Mouse (Mus musculus) frontal cortex, postnatal 25 days (tissue): ENCODE results near the gene Cenpp.
"Not testable (repeated sequence)": the region's sequence is repeated elsewhere in the genome, so short reads cannot be mapped to it uniquely, and the experiment has no call there.

Experiments used
- DNase-seq, 2 experiments: peaks; one replicate each; pipeline ENCODE4 v3.0.0; 2022; ENCODE audit warnings: low spot score in 2 of 2

Cenpp gene

DNA sequence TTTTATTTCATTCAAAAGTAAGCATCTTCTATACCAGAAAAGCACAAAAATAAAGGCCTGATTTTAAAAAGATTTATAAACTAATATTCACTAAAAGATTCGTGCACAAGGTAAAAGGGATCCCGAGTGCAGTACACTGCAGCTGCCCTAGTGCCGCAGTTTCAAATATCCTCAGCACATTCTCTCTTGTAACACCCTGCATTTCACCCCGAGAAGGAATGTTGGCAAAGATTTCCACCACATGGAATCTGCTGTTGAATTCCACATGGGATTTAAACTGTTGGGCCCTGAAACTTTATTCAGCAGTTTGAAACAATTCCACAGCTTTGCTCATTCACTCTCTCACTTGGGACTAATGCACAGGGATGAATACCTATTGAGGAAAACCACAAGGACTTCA lies 44.9 kb downstream of the Cenpp start, which contains the start of gene Ogn:
Ogn (plus strand) TSS at position 333 of the 400 bp plus-strand sequence.
- DNase-seq: no peak

DNA sequence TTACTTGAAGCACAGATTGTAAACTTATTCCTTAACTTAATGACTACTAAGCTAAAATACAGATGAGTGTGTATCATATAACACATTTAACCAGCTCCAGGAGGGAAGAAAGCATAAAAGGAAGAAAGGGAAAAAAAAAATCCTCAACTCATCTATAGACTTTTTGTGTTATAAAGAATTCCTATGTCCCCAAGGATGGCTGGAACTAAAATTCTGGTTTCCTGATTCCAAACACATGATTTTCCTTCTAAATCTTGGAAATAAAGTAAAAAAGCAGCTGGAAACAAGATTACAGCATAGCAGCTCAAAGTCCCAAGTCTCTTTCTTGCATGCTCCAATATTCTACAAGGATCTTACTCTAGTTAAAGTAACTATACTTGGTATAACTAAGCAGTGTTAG lies 49.0 kb downstream of the Cenpp start:
- DNase-seq: no peak

DNA sequence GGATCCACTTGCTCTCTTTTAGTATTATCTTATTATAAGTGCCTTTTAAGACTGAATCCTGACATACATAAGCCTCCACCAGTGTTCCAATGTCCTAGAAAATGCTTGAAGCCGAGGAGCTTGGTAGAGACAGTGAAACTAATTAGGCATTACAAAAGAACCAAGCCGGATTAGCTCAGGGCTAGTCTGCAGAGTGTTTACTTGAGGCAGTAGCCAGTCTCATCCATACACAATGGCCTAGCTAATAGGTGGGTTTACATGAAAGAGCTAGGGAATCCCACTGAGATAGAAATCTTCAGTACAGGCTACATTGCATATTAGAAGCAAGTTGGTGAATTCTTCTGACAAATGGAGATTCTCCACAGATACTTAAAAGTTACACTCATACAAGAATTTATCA lies 50.0 kb downstream of the Cenpp start:
- DNase-seq: not testable (repeated sequence)

DNA sequence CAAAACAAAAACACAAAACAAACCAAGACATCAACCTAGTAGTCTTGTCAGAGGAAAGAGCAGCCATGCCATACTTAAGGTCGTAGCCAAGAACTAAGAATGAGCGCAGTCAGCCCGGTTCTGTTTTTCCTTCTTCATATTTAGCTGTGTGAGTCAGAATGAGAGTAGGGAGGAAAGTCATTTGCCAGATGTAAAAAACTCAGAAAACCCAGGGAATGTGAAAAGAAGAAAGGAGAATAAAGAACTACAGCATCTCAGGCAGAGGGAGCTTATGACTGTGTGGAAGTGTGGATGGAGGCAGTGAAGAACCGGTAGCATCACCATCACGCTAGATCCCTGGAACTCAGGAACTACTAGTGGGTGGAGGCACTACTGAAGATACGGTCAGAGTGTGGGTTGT lies 66.5 kb downstream of the Cenpp start:
- DNase-seq: no peak

DNA sequence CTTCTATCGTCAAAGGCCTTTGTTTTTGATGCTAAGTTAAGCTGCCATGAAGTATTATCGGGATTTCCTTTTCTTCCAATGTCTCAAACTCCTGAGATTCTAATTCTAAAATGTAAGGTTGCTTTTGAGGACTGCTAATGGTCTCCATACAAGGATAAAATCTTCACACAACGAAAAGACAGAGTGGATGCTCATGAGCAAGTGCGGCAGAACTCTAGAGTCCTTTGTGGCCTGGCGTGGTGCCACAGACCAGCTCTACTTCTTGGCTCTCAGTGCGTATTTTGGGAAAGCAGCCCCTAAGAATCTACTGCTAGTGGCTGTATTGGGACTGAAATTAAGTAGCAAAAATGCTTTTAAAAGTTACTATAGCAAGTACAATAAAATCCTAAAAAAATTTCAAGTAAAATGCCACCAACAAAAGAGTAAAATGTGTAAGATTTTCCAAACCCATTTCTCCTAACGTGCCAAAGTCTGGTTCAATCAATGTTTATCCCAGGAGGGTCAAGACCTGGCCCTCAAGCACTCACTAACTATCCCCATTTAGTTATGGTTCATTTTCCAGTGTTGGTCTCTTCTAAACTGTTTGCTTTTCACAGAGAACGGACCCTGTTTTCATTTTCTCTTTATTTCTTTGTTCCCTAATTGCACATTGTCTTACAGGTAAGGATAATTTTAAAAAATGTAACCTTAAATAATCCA lies 68.1 kb downstream of the Cenpp start:
- no peak for DNase-seq

DNA sequence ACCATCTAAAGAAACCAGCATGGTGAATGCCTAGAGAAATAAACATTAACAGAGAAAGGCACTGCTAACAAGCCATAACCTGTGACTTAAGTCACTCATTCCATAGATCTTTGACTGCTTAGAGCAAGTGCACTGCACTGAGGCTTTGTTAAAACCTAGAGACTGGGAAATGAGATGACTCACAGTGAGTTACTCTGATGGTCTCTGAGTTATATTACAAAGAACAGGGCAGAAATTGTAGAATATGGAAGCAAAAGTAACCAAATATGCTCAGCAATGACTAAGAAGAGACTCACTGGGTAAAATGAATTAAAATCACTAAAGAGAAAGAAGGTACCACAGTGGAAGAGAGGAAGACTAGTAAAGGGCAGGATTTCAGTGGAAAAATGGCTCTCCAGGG lies 68.7 kb downstream of the Cenpp start:
- no peak for DNase-seq

DNA sequence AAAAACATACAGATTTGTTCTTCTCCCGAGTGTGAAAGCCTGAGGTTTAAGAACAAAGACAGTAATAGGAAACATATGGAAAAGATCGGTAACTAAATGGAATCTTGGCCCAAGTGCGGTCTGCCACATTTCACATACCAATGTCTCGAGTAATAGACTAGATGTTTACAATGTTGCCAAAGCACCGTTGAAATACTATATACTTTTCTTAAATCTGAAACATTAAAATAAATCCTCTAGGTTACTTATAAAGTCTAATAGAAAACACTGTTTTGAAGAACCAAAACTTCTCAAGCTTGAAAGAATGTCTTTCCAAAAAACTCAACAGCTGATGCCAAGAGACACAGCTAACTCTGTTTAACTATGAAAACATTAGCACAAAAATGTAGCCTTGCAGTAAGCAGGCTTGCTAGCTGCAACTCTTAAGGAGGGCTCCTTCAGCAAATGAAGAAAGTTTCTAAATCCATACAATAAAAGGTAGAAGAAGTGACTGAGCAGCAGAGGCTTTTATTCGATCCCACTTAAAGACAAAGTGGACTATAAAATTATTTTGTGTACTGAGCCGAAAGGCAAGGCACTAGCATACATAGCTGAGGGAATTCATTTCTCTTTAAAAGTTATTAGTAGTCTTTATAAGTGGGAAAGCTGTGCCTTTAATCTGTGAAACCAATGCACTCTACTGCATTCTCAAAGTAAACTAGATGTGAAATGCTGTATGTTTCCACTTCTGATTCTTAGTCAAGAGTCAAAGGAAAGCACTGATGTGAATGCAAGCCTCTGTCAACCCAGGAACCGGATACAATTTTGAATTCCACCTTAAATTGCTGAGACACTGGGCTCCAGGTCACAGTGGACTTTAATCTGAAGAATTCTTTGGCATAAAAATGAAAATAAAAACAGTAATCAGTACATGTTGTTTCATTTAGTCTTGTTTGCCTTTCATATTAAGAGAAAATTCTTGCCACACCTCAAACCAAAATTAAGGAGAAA lies 70.7 kb downstream of the Cenpp start, which contains the start of gene Omd:
Omd (plus strand) TSS at position 922 of the 990 bp plus-strand sequence.
- DNase-seq: no peak

DNA sequence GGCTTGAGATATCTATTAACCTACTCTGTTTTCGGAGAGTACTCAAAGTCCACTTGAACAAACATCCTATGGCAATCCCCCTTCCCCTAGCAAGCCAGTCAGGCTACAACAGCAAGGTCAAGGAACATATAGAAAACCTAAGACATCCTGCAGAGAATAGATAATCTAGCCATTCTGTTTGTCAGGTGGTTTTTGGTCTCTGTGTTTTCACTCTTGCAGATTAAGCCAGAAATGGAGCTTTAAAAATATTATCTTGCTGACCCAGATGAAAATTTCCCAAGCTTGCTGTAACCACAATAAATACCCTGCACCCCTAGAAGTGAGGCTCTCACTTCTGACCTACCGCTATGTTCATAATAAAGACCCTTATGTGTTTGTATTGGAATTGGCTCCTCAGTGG lies 81.2 kb downstream of the Cenpp start:
- DNase-seq: no peak

DNA sequence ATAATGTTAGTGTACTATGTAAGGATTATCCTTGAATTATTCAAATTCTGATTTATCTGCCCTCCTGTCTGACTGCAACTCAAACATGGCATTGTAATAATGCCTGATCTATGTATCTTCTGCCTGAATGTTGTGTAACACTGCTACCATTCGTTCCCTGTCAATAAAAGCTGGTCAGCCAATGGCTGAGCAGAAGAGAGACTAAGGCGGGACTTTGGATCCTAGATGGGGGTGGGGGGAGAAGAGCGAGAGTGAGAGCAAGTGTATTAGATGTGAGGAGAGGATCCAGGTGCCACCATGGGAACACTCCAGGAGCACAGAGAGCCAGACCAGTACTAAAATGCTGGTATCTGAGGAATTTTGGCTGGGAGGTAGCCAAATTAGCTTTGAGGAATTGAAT lies 82.2 kb downstream of the Cenpp start:
- DNase-seq: no peak

DNA sequence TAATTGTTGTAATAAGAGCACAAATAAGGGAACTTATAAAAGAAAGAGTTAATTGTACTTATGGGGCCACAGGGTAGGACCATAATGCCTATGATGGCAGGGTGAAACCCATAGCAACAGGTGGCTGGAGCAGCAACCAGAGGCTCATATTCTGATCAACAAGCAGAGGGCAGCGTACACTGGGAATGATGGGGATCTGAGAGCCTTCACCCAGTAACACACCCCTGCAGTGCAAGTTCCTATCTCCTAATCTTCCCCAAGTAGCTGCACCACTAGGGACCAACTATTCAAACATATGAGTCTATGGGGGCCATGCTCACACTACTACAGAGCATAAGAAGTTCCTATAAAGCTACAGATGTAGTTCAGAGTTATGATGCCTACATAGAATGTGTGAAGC lies 88.2 kb downstream of the Cenpp start:
- DNase-seq: no peak

DNA sequence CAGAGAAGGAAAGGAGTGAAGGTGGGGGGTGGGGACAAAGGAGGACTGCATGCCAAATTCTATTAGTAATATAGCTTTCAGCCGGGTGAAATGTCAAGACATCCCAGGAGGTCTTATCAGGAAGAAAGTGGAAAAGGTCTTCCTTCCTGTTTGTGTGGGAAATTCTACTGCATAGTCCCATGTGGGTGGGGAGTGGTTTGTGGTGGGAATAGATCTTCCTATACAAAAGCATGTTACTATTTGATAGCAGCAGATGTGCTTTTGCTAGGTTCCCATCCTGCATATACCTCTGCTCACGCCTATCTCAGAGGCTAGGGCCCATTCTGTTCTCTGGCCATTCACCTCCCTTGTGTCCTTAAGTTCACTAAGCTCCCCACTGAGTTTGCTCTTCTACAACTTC lies 91.7 kb downstream of the Cenpp start:
- DNase-seq: no peak

DNA sequence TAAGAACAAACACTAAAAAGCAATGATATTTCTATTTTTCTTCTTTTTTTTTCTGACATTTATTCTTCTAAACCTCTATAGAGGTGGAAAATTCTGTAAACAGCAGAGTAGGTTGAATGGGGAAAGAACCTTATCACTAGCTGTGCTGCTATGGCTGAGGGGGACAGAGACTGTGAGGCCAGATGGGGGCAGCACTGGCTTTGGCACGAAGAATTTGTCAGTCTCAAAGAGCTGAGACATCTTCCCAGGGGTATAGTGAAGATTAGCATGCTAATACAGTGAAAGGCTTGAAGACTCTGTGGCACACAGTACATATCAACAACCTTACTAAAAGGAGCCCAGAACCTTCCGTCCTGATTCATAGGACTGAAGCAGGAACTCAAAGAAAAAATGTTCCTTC lies 93.4 kb downstream of the Cenpp start:
- no peak for DNase-seq

DNA sequence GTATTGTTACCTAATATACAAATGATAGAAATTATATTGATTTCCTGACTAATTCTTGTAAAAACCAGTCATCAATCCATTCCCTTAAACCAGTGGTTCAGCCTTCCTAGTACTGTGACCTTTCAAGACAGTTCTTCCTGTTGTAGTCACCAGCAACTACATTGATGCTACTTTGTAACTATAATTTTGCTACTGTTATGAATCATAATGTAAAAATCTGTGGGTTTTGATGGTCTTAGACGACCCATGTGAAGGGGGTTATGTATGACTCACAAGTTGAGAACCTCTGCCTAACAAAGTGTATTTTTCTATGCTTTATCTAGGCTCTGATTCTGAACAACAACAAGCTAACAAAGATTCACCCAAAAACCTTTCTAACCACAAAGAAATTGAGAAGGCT lies 95.7 kb downstream of the Cenpp start:
- no peak for DNase-seq

DNA sequence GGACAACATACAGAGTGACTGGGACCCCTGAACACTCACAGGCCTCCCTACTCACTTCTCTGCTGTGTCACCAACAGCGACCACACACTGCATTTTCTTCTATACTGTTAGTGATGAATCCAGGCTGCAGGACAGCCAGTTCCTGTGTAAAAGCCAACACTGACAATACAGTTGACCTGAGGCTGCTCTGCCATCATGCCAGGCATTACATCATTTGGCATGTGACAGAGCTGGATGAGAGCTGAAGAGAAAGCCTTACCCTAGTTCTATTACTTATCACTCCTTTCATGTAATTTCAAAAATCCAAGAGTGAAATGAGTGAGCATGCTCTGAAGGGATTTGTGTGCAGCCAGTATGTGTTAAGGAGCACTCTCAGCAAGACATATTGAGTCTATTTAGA lies 96.4 kb downstream of the Cenpp start:
- DNase-seq: no peak

DNA sequence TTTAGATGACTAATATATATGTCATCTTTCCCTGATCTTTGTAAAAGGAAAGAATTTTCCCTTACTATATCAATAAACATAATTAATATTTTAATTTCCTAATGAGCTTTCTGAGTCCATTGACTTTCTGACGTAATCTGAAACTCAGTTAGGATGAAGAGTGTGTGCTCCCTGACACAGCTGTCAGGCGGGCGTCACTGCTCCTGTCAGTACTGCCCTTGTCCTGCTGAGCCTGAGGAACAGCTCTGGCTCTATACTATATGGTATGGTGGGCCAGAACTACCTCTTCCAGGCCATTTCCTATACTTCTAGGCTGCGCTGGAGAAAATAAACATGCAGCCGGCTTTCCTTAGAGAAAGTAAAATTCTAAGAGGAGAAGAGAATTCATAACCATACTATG lies 98.1 kb downstream of the Cenpp start:
- DNase-seq: no peak

DNA sequence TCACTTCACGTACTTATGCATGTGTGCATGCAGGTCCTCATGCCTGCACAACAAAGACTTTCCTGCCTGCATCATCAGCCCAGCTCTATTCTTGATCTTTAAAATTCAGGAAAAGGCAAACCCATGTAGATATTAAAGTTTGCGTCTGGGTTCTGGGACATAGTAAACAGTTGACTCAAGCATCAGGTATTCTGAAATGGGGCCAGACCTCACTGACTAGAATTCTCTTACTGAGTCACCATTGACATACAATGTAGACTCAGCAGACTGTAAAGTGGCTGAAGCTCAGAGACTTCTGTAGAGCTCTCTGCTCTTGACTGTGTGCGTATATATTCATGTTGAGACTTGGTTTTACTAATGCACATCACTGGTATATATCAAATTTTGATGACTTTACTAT lies 103.0 kb downstream of the Cenpp start:
- no peak for DNase-seq

DNA sequence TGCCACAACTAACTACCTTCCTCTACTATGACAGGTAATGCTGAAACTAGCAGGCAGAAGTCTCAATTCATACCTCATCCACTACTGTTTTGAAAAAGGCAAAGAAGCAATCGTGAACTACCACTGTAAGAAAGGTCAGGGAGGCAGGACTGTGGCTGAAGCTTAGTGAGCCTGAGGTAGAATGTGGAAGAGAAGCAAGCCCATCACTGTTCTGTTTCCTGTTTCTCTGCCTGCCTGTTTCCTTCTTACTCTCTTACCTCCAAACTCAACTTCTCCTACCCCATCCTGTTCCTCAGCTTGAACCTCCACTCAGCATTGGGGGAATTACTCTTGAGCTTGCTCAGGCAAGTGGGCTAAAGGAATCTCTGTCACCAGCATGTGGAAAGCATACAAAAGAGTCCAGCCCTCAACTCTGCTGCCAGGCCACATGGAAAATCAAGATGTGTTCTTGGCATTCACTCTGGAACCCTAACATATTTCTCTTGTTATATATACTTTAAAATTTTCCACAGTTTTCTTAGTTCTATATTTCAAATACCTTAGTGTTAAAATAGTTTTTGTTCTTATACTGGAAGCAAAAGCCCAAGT lies 104.9 kb downstream of the Cenpp start:
- DNase-seq: no peak

DNA sequence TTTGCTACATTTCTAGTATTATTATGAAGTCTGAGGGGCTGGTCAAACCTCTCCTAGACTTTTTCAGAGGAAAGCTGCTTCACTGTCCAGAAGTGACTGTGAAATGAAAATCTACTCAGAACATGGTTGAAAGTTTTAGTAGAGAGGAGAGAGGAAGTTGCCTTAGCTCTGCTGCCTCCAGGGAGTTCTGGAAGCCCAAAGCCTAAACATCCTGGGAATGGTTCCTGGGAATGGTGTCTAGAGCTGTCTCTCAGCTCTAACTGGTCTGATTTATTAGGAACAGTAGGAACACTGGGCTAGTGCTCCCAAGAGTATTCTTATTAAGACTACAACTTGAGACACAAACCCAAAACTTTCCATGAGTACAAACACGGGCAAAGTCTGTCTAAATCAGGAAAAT lies 106.1 kb downstream of the Cenpp start:
- DNase-seq: no peak

DNA sequence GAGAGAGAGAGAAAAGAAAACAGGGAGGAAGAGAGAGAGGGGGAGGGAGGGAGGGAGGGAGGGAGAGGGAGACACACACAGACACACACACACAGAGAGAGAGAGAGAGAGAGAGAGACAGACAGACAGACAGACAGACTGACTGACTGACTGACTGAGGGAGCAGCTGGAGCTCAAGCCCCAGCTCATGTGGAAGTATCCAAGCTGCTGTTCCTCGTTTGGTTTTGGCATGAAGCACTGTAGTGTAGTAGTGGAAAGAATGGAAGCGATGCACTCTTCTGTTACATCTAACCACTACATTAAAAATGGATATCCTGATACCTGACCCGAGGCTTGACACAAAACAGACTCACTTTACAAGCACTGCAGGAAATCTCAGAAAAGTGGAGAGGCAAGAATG lies 106.9 kb downstream of the Cenpp start:
- DNase-seq: no peak

DNA sequence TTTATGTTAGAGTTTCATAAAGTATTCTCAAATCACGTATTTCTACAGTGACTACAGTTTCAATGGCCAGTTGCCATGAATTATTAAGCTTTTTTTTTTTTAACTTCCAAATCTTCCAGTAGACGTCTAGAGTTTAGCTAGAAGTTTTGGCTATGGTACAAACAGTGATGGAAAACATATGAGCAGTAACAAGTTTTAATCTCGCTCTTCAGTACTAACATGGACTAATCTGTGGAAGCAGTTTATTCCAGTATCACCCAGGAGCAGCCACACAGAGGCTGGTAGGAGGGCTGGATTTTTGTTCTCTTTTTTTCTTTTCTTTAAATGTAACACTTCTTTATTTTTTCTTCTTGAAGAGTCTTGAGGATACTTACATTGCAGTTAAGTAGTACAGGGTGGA lies 108.3 kb downstream of the Cenpp start, which contains the start of gene Aspn:
Aspn (plus strand) TSS at position 165 of the 400 bp plus-strand sequence.
- DNase-seq: no peak

DNA sequence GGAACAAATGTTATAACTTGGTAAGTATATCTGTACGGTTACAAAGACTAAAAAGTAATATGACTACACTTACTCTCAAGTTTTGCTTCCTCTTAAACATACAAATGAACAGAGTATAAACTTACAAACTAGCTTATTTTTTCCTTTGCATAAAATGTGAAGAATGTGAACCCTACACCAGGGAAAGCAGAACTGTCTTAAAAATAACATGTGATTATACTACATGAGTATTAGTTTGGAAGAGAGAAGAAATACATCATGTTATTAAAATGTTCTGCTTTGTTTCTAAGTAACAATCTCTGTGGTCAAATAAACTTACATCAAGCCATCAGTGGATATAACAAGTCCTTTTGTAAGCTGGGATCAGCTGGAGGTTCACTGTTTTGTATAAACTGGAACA lies 113.9 kb downstream of the Cenpp start:
- no peak for DNase-seq

DNA sequence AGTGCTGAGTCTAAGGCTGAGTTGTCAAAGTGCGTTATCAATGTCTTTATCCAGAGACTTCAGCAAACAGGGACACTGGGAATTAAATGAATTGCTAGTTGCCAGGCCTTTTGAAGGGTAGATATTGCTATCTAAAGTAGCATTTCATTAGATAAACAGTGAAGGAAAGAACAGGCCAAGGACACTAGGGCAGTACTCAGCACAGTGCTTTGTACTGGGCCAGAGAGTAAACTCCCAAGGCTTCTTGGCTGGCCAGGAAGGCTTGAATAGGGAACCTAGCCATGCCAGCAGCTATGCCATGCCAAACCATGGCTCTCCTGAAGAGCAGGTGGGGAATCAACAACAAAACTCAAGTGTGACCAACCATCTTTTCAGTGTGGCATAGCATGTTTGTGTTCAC lies 115.6 kb downstream of the Cenpp start:
- DNase-seq: no peak

DNA sequence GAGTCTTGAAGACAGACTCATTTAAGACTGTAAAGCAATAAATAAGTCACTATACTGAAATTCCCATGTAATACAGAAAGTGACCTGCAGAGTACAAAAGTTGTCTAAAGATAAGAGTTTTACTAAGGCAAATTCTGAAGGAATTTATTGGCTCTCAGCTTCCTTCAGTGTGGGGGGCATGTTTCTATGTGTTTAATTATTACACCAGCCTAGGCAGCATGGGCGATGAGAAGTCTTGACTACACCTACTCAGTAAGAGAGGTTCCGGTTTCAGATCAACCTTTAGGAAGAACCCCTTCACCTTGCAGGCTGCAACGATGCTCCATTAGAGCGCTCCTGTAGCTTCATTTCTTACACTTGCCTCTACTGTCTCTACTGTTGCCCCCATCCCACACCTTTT lies 121.9 kb downstream of the Cenpp start:
- DNase-seq: no peak
